Mouse (Mus musculus) cerebellum, adult 9-10 months (tissue): ENCODE data around the gene Serpina11.

Experiments used
- DNase-seq: peaks from one replicate; pipeline ENCODE4 v3.0.0; 2022

Gene Serpina11

GRCm38 (mm10) chr12:103989857-103990256 is at the start of gene Serpina11:
Gene Serpina11, minus strand, starts transcription at chr12:103989957.
- no peak for DNase-seq

GRCm38 (mm10) chr12:104038181-104038580 is 48.4 kb upstream of the Serpina11 start:
- no peak for DNase-seq

- no peak for DNase-seq
Measured at GRCm38 (mm10) chr12:104033752-104034151, 44.0 kb upstream of the Serpina11 start.

- DNase-seq: peak; percentile 3
Measured at GRCm38 (mm10) chr12:104029986-104030385, 40.2 kb upstream of the Serpina11 start.

- DNase-seq: no peak
Measured at GRCm38 (mm10) chr12:104015280-104015679, 25.5 kb upstream of the Serpina11 start.

GRCm38 (mm10) chr12:104013620-104014019 is 23.9 kb upstream of the Serpina11 start, which contains the start of gene Serpina9:
Gene Serpina9, minus strand, starts transcription at chr12:104013755.
- no peak for DNase-seq

- no peak for DNase-seq
Measured at GRCm38 (mm10) chr12:104004689-104005088, 14.9 kb upstream of the Serpina11 start.

GRCm38 (mm10) chr12:104003238-104003612 is 13.5 kb upstream of the Serpina11 start:
- no peak for DNase-seq

GRCm38 (mm10) chr12:104002569-104003237 is 12.9 kb upstream of the Serpina11 start:
- no peak for DNase-seq

- no peak for DNase-seq
Measured at GRCm38 (mm10) chr12:104000594-104000993, 10.8 kb upstream of the Serpina11 start.

GRCm38 (mm10) chr12:103999611-104000010 is 9.9 kb upstream of the Serpina11 start:
- DNase-seq: no peak

GRCm38 (mm10) chr12:103996513-103996912 is 6.8 kb upstream of the Serpina11 start:
- no peak for DNase-seq

GRCm38 (mm10) chr12:103995292-103996072 is 5.7 kb upstream of the Serpina11 start:
- peak; percentile 73 for DNase-seq

- no peak for DNase-seq
Measured at GRCm38 (mm10) chr12:103992945-103993344, 3.2 kb upstream of the Serpina11 start.

GRCm38 (mm10) chr12:103989514-103989767 is 316 bp downstream of the Serpina11 start:
- no peak for DNase-seq

- DNase-seq: no peak
Measured at GRCm38 (mm10) chr12:103988754-103989513, 823 bp downstream of the Serpina11 start.

GRCm38 (mm10) chr12:103985868-103986267 is 3.9 kb downstream of the Serpina11 start:
- DNase-seq: no peak

- DNase-seq: peak; percentile 21
Measured at GRCm38 (mm10) chr12:103984935-103985334, 4.8 kb downstream of the Serpina11 start.

- no peak for DNase-seq
Measured at GRCm38 (mm10) chr12:103981646-103982360, 8.0 kb downstream of the Serpina11 start.

- no peak for DNase-seq
Measured at GRCm38 (mm10) chr12:103978294-103978693, 11.5 kb downstream of the Serpina11 start.

GRCm38 (mm10) chr12:103977846-103978245 is 11.9 kb downstream of the Serpina11 start:
- no peak for DNase-seq

GRCm38 (mm10) chr12:103977060-103977459 is 12.7 kb downstream of the Serpina11 start:
- no peak for DNase-seq

- DNase-seq: no peak
Measured at GRCm38 (mm10) chr12:103971080-103971479, 18.7 kb downstream of the Serpina11 start.
